Mouse (Mus musculus) lung, adult 2 months (tissue): ENCODE results near the gene Nmnat2.

Experiments used
- CTCF ChIP-seq: fragments of 200-500 bp; IDR thresholded peaks from 2 replicates; pipeline ENCODE4 v1.5.1; 2011; ENCODE audit warnings: mild to moderate bottlenecking, low read length, control low read depth; ENCODE audit not compliant: insufficient read depth
- POLR2A ChIP-seq: fragments of 200-500 bp; IDR thresholded peaks from 2 replicates; pipeline ENCODE4 v1.6.1; 2011; ENCODE audit warnings: low read depth, mild to moderate bottlenecking, control low read depth, low read length, borderline replicate concordance; ENCODE audit errors: extremely low read depth

DNA sequence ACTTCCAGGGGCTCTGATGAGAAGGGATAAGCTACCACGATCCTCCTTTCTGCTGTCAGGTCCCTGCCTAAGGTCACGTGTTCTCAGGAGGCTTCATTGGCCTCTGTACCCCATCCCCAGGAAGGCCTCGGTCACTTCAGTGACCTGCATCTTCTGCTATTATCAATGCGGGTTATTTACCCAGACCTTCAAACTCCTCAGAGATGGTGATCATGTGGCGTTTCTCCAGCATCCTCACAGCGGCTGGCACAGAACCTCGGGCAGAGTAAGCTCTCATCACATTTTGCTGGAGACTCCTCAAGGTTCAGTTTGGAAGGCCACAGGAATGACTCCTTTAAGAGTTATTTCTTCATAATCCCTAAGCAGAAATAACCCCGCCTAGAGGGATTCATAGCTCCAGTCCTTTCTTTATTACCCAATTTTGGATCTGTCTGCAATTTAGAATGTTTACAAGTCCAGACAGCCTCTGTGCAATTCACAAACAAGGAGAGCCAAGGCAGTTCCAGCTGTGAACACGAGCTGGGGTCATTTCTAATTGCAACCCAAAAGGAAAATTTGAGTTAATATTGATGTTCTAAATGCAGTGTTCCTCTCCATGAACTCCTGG, 110.1 kb downstream of the Nmnat2 start:
- TF ChIP-seq CTCF = no peak
- no peak for TF ChIP-seq POLR2A
